Mouse (Mus musculus): ENCODE data around the gene Phka2. TPM values are rescaled to one million over a fixed set of nuclear protein-coding genes. Genes with fewer than 3 reads are reported as not detected.

The Phka2 gene
- total RNA-seq (2021): 10 to 100 TPM; 26.4 to 42.7 TPM
- long read RNA-seq, experiment 1, full-length matches to known transcripts: 6 of 18 reads
- long read RNA-seq, experiment 1, partial matches to known transcripts: 1 of 18 reads
- long read RNA-seq, experiment 1, other reads (novel, unspliced or antisense): 11 of 18 reads
- long read RNA-seq, experiment 2, full-length matches to known transcripts: 1 of 9 reads
- long read RNA-seq, experiment 2, partial matches to known transcripts: 1 of 9 reads
- long read RNA-seq, experiment 2, other reads (novel, unspliced or antisense): 7 of 9 reads

GRCm38 (mm10) chrX:160502048-160503041, at the start of gene Phka2:
Phka2 (plus strand) TSS chrX:160502166.
- Histone ChIP-seq H3K4me3 (peak within 1 kb of the TSS; percentile 57), H3K27ac (peak within 1 kb of the TSS; percentile 91)
- intact Hi-C loops (cut with DNase I): loop anchor here (5.0 to 10.0 kb wide), 3 partner anchors 272 to 530 kb away; partner anchors contain the start of gene Cdkl5
- TF ChIP-seq CTCF (IDR thresholded peaks at IDR 0.05): no peak; the same call in 1 of the 2 replicates
- peak; percentile 76 to 79 for DNase-seq (ENCODE audit: extremely low spot score in 1 of 2, low spot score in 2 of 2)

DNA sequence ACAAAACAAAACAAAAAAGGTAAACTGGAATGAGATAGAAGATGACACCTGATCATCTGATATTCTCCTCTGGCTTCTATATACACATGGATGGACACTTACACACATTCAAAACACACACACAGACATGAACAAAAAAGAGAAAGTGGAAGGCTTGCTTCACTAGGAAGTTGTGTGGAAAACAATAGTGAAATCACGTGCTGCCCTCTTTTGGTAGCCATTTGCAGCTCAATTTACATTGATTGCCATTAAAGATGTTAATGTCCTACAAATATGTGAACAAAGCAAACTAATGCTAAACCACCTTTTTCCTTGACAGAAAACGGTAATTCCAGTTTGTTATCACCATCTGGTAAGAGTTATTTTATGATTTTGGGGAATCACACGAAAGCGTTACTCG, 46.3 kb upstream of the Phka2 start:
- H3K4me3 ChIP-seq: no peak overlapping the region
- H3K27ac ChIP-seq: no peak overlapping the region
- no peak for DNase-seq (ENCODE audit: extremely low spot score in 1 of 2, low spot score in 2 of 2)
- intact Hi-C loops (cut with DNase I): no loop called here
- TF ChIP-seq CTCF (IDR thresholded peaks at IDR 0.05): no peak

GRCm38 (mm10) chrX:160471257-160471786, 30.6 kb upstream of the Phka2 start:
- no peak overlapping the region for H3K27ac ChIP-seq
- no peak for DNase-seq (ENCODE audit: extremely low spot score in 1 of 2, low spot score in 2 of 2)
- intact Hi-C loops (cut with DNase I): no loop called here
- no peak for TF ChIP-seq CTCF (IDR thresholded peaks at IDR 0.05)
- H3K4me3 ChIP-seq: no peak overlapping the region

- DNase-seq (ENCODE audit: extremely low spot score in 1 of 2, low spot score in 2 of 2): no peak
- Histone ChIP-seq H3K27ac (no peak overlapping the region), H3K4me3 (no peak overlapping the region)
- TF ChIP-seq CTCF (IDR thresholded peaks at IDR 0.05): no peak
- intact Hi-C loops (cut with DNase I): no loop called here
Measured at GRCm38 (mm10) chrX:160489784-160490183, 12.2 kb upstream of the Phka2 start.

DNA sequence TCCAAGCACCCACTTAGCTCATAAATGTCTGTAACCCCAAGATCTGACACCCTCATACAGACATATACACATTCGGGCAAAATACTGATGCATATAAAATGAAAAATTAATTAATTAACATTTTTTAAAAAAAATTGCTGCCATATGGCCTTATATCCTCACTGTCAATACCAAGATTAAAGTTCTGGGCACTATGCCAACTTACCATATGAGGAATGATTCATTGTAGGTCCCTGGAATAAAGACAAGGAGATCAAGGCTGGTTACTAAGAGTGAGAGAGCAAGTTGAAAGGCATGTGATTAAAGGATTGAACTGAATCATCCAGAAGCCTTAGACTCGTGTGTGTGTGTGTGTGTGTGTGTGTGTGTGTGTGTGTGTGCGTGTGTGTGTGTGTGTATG, 7.6 kb upstream of the Phka2 start:
- Histone ChIP-seq H3K4me3 (no peak overlapping the region), H3K27ac (no peak overlapping the region)
- intact Hi-C loops (cut with DNase I): no loop called here
- no peak for TF ChIP-seq CTCF (IDR thresholded peaks at IDR 0.05)
- DNase-seq (ENCODE audit: extremely low spot score in 1 of 2, low spot score in 2 of 2): no peak

DNA sequence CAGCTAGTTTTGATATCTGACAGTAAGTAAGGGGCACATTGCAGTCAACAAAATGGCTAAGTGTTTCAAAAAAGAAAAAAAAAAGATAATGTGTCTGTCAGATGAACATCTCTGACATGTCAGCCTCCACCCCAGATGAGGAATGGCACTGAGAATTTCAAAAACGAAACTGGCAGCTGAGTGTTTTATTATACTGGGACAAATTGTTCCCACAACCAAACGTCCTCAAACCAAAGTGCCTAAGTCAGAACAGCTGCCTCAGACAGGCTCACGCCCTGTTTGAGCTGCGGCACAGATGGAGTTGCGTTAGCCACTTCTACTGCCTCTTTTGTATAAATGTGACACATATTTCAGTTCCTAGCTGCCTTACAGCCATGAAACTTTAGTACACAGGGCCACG, 7.0 kb upstream of the Phka2 start:
- no peak overlapping the region for H3K27ac ChIP-seq
- TF ChIP-seq CTCF (IDR thresholded peaks at IDR 0.05): no peak
- no peak for DNase-seq (ENCODE audit: extremely low spot score in 1 of 2, low spot score in 2 of 2)
- intact Hi-C loops (cut with DNase I): no loop called here
- H3K4me3 ChIP-seq: no peak overlapping the region

DNA sequence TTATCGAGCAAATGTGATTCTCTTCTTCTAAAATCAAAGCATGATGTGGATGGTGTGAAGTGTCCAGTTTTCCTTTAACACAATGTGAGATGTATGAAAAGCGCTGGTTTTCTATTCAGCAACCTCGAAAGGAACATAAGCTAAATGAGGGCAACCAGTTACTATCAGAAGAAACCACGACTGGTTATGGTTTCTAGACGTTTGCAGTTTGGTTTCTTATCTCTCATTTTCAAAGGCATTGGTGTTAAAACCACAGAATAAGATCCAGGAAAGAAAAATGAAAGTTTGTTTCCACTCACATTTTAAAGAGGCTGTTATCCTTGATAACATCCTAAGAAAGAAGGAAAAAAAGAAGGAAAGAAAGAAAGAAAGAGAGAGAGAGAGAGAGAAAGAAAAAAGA, 5.5 kb upstream of the Phka2 start:
- intact Hi-C loops (cut with DNase I): no loop called here
- H3K27ac ChIP-seq: no peak overlapping the region
- no peak overlapping the region for H3K4me3 ChIP-seq
- no peak for DNase-seq (ENCODE audit: extremely low spot score in 1 of 2, low spot score in 2 of 2)
- TF ChIP-seq CTCF (IDR thresholded peaks at IDR 0.05): no peak

DNA sequence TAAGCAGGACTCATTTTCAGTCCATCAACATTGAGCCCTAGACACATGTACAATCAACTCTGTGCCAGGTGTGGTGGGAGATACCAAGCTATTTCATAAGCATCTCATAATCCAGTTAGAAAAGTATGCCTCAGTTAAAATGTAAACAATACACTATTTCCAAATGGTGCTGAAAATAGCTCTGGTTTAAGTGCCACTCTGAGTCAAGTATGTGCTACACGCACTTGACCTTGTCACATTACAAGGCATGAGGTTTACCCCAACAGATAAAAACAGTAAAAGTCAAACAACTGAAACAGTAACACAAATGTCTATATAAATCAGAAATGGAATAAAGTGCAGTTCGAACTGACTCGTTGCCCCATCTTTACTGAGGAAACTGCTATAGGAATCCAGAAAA, 871 bp upstream of the Phka2 start:
- no peak overlapping the region; the same call in 1 of the 2 replicates for H3K27ac ChIP-seq
- no peak overlapping the region for H3K4me3 ChIP-seq
- TF ChIP-seq CTCF (IDR thresholded peaks at IDR 0.05): no peak
- DNase-seq (ENCODE audit: extremely low spot score in 1 of 2, low spot score in 2 of 2): no peak
- intact Hi-C loops (cut with DNase I): loop anchor here (5.0 to 10.0 kb wide), 3 partner anchors 274 to 531 kb away; partner anchors contain the start of gene Cdkl5

- no peak for TF ChIP-seq CTCF (IDR thresholded peaks at IDR 0.05)
- H3K27ac ChIP-seq: peak overlapping the region; percentile 91
- H3K4me3 ChIP-seq: peak overlapping the region; percentile 57
- DNase-seq (ENCODE audit: extremely low spot score in 1 of 2, low spot score in 2 of 2): no peak
- intact Hi-C loops (cut with DNase I): loop anchor here (5.0 to 10.0 kb wide), 3 partner anchors 273 to 531 kb away; partner anchors contain the start of gene Cdkl5
Measured at GRCm38 (mm10) chrX:160501687-160502047, 299 bp upstream of the Phka2 start.

DNA sequence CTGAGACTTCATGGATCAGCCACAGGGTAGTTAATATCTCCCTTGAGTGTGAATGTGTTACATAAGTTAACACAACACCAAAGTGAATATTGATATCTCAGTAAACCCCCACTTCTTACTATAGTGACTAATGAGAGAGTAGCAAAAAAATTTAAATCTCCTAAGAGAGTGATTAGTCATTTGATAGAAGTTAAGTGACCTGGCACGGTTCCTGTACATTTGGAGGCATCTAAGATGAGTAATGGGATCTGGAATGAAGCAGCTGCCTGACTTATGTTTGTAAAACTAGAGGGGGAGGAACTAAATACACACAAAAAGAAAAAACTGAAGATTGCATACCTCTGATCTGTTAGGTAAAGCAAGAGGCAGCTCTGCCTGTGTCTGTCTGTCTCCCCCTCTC, 7.1 kb downstream of the Phka2 start:
- H3K4me3 ChIP-seq: no peak overlapping the region

DNA sequence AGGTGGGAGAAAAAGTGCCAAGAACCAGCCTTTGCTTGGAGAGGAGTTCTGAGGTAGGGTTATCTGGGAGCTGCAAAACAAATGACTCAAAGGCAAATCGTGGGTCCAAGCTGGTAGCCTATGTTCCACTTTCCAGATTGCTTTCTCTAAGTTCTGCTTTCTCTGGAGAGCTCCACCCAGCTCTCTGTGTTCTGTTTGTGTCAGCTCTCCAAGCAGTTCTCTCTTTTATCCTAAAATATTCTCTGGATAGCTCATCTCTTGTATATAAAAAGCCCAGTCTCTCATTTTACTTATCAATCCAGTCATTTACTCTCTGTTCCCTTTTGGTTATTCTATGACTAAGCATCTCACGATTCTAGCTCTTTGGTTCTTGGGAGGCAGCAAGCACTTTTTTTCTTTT, 8.2 kb downstream of the Phka2 start:
- intact Hi-C loops (cut with DNase I): no loop called here
- DNase-seq (ENCODE audit: extremely low spot score in 1 of 2, low spot score in 2 of 2): no peak
- no peak for TF ChIP-seq CTCF (IDR thresholded peaks at IDR 0.05)
- Histone ChIP-seq H3K27ac (no peak overlapping the region), H3K4me3 (no peak overlapping the region)

More for the DNA sequence above, 7.1 kb downstream of the Phka2 start:
- DNase-seq (ENCODE audit: extremely low spot score in 1 of 2, low spot score in 2 of 2): no peak
- intact Hi-C loops (cut with DNase I): loop anchor here (5.0 to 10.0 kb wide), 3 partner anchors 266 to 1738 kb away; partner anchors contain the start of gene Cdkl5
- no peak for TF ChIP-seq CTCF (IDR thresholded peaks at IDR 0.05)
- H3K27ac ChIP-seq: no peak overlapping the region

- no peak overlapping the region for H3K4me3 ChIP-seq
- TF ChIP-seq CTCF (IDR thresholded peaks at IDR 0.05): no peak
- intact Hi-C loops (cut with DNase I): no loop called here
- no peak for DNase-seq (ENCODE audit: extremely low spot score in 1 of 2, low spot score in 2 of 2)
- H3K27ac ChIP-seq: no peak overlapping the region
Measured at GRCm38 (mm10) chrX:160516027-160516426, 14.1 kb downstream of the Phka2 start.

Data from left cerebral cortex, adult 2 months (tissue).